Mouse (Mus musculus) forebrain, embryonic 10.5 days (tissue): ENCODE measurements around the gene Diras1. TPM values are rescaled to one million over a fixed set of nuclear protein-coding genes. Genes with fewer than 3 reads are reported as not detected.

ENCODE experiments used
- DNase-seq: peaks from one replicate; pipeline ENCODE4 v3.0.0-alpha.2; 2017; ENCODE audit warnings: low spot score; ENCODE audit errors: extremely low spot score
- H3K27ac ChIP-seq: fragments of 300-500 bp; sonication (generic); 2 replicates; pipeline ENCODE4 v1.5.1; 2016; ENCODE audit warnings: mild to moderate bottlenecking
- H3K27me3 ChIP-seq: fragments of 300-500 bp; sonication (generic); 2 replicates; pipeline ENCODE4 v1.6.1; 2016; ENCODE audit warnings: mild to moderate bottlenecking; ENCODE audit not compliant: poor library complexity, severe bottlenecking
- H3K36me3 ChIP-seq: fragments of 300-500 bp; sonication (generic); replicated peaks from 2 replicates; pipeline ENCODE4 v1.6.1; 2016; ENCODE audit warnings: mild to moderate bottlenecking, moderate library complexity
- H3K4me1 ChIP-seq: fragments of 300-500 bp; sonication (generic); 2 replicates; pipeline ENCODE4 v1.6.1; 2016
- H3K4me3 ChIP-seq: fragments of 300-500 bp; sonication (generic); 2 replicates; pipeline ENCODE4 v1.5.1; 2016; ENCODE audit warnings: mild to moderate bottlenecking, moderate library complexity
- H3K9me3 ChIP-seq: fragments of 300-500 bp; sonication (generic); 2 replicates; pipeline ENCODE4 v1.6.1; 2016; ENCODE audit warnings: mild to moderate bottlenecking, moderate library complexity
- WGBS: fragments of 180-500 bp; shearing (Covaris S2); methylation state at CpG from one replicate; pipeline ENCODE4 v1.1.7; 2016; 5-methylcytosine and 5-hydroxymethylcytosine counted together
- polyA plus RNA-seq: library from polyadenylated mRNA; unstranded; fragments of >200 nt; fragmentation: Nextera tagmentation; extraction: Ambion mirVana; gene quantifications from 2 replicates; pipeline ENCODE4 v1.2.1, GENCODE M21; 2016

Diras1 gene
- polyA plus RNA-seq, 1 experiment from 2014 or later, result 2.5 TPM

DNA sequence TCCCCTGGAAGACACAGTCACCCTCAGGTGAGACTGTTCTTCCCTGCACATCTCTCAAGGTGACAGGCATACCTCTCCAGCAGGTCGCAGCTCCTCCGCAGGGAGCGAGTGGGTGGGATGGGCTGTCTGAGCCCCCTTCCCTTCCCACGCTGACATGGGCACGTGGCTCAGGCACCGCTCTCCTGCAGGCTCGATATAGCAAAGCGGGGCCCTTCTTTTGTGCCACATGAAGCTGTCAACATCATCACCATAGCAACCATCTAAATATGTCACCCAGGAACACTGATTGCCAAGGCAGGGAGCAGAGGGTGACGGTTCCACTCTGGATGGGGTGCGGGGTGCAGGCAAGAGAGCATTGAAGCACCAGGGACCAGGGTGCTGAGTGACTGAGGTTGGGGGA lies 24.3 kb downstream of the Diras1 start:
- 62% methylated on average over 10 of the region's 10 CpGs for whole genome bisulfite sequencing
- no peaks in the 10 kb centered on the region for H3K9me3 ChIP-seq
- peaks cover 19% of the 10 kb centered on the region for H3K27me3 ChIP-seq
- no peak for DNase-seq
- H3K4me1 ChIP-seq, result peaks cover 41% of the 10 kb centered on the region
- H3K36me3 ChIP-seq, result no peaks in the 10 kb centered on the region
- no peak overlapping the region for H3K4me3 ChIP-seq
- no peak overlapping the region for H3K27ac ChIP-seq

DNA sequence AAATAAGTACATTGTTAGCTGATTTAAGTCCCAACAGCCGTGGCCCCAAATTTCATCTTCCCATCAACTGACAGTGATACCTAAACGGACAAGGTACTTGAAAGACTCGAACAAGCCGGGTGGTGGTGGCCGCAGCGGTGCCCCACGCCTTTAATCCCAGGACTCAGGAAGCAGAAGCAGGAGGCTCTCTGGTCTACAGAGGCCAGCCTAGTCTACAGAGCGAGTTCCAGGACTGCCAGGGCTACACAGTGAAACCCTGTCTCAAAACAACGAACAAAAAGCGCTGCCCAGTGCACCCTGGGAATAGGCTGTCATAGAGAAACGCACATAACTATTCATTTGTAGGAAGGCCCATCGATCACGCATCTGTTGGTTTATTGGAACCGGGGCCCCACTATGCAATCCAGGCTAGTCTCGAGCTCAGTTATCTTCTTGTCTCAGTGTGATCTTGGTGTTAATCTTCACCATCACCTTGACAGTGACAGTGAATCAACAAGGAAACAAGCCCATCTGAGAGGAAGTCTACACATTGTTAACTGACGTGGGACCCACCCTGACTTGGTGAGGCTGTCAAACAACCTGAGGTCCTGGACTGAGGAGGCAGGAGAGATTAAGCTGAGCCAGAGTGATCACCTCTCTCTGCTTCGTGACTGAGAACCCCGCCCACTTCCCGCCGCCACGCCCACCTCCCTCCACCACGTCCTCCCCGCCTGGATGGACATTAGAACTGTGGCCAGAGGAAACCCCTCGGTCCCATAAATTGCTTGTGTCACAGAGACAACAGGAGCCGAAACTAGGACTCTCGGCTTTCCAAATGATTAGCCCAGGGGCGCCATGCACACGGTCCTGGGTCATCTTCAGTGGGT lies 25.0 kb downstream of the Diras1 start:
- H3K4me3 ChIP-seq, result peak overlapping the region; percentile 29
- peaks cover 19% of the 10 kb centered on the region for H3K27me3 ChIP-seq
- H3K36me3 ChIP-seq, result no peaks in the 10 kb centered on the region
- H3K27ac ChIP-seq, result no peak overlapping the region
- peaks cover 41% of the 10 kb centered on the region for H3K4me1 ChIP-seq
- 53% methylated on average over 28 of the region's 28 CpGs for WGBS
- no peak for DNase-seq
- H3K9me3 ChIP-seq, result no peaks in the 10 kb centered on the region

DNA sequence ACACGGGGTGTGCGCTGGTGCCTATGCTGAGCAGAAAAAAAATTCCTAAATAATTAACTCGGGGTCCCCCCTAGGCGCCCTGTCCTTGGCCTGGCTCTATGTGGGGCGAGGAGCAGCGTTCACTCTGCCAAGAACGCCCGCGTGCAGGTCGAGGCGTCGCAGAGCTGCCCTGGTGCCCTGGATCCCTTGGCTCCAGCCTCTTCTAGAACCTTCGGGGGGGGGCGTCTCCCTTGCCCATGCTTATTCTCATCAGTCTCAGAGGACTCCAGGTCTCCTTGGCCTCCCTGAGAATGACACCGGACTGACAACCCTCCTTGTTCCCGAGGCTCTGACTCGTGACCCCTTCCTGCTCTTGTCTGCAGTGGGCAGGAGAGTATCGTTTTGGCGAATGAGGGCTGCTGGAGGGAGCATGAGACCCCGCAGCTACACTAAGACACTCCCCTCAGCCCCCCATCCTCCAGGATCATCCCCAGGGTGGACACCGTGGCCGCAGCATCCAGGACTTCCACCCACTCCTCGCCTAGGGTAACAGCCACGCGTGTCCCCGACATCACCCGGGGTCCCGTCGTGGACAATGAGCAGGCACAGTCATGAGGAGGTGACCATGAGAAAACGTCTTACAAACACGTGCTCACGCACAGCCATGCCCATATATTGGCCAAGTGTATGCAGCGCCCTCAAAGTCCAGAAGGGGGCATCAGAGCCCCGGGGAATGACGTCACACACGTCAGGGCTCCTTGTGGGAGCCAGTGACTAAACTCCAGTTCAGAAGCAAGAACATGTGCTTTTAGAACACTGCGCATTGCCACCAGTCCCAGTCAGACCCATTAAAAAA lies 25.9 kb downstream of the Diras1 start:
- Histone ChIP-seq H3K27ac (peak overlapping the region; percentile 72), H3K9me3 (no peaks in the 10 kb centered on the region), H3K27me3 (peaks cover 25% of the 10 kb centered on the region), H3K36me3 (no peaks in the 10 kb centered on the region), H3K4me3 (peak overlapping the region; percentile 29), H3K4me1 (peaks cover 47% of the 10 kb centered on the region)
- 34% methylated on average over 37 of the region's 37 CpGs for WGBS
- peak; percentile 87 for DNase-seq

DNA sequence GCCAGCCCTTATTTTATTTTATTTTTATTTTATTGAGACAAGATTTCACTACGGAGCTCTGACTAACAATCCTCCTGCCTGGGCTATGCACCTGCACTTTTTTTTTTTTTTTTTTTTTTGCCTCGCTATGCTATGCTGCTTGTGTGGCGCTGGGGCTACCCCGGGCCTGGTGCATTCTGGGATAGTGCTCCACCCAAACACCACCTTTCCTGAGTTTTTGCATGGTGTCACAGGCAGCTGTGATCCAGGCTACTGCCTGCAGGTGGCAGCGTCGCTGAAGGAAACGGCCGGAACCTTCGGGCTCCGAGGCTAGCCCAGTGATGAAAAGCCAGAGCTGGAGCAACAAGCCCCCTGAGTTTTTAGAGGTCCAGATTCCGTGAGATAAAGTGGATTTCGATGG lies 26.7 kb downstream of the Diras1 start:
- 22% methylated on average over 12 of the region's 12 CpGs for WGBS
- peaks cover 48% of the 10 kb centered on the region for H3K4me1 ChIP-seq
- no peak overlapping the region for H3K4me3 ChIP-seq
- H3K36me3 ChIP-seq, result no peaks in the 10 kb centered on the region
- peaks cover 31% of the 10 kb centered on the region for H3K27me3 ChIP-seq
- H3K27ac ChIP-seq, result no peak overlapping the region
- DNase-seq, result peak; percentile 65
- H3K9me3 ChIP-seq, result no peaks in the 10 kb centered on the region

DNA sequence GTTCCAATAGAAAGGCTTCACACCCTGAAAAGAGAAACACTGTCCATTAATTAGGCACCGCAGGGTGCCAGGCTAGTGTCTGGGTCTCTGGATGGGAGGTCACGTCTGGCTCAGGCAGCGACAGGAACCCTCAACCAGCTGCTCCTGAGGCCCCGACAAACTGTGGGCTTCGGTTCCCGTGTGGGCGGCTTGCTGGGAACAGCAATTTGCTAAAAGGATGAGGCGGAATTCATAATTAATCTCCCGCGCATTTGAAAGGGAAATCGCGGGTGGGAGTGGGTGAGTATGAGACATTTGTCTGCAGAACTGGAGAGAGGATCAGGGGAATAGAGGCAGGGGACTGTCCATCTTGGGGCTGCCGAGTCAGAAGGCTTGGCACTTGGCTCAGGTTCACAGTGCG lies 27.4 kb downstream of the Diras1 start:
- Histone ChIP-seq H3K36me3 (no peaks in the 10 kb centered on the region), H3K4me3 (no peak overlapping the region), H3K27me3 (peaks cover 39% of the 10 kb centered on the region), H3K4me1 (peaks cover 53% of the 10 kb centered on the region), H3K9me3 (no peaks in the 10 kb centered on the region), H3K27ac (no peak overlapping the region)
- no peak for DNase-seq
- WGBS, result 48% methylated on average over 14 of the region's 14 CpGs

DNA sequence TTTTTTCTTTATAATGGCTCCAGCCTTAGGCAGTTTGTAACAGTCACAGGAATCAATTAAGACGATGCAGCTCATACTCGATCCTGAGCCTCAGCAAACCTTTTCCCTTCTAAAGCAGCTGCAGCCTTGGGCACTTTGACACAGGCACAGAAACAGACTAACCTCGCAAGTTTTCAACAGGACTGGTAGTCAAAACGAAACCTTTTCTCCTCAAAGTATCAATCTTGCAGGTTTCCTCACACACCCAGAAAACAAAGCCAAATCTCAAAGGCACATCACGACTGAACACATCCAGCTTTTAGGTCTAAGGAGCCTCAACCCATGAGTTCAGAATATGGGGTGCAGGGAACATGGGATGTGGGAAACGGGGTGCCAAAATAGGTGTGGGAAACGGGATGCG lies 28.1 kb downstream of the Diras1 start:
- no peaks in the 10 kb centered on the region for H3K9me3 ChIP-seq
- peaks cover 46% of the 10 kb centered on the region for H3K27me3 ChIP-seq
- H3K4me3 ChIP-seq, result no peak overlapping the region
- no peak for DNase-seq
- no peak overlapping the region for H3K27ac ChIP-seq
- H3K4me1 ChIP-seq, result peaks cover 51% of the 10 kb centered on the region
- WGBS, result 86% methylated on average over 8 of the region's 8 CpGs
- H3K36me3 ChIP-seq, result no peaks in the 10 kb centered on the region

DNA sequence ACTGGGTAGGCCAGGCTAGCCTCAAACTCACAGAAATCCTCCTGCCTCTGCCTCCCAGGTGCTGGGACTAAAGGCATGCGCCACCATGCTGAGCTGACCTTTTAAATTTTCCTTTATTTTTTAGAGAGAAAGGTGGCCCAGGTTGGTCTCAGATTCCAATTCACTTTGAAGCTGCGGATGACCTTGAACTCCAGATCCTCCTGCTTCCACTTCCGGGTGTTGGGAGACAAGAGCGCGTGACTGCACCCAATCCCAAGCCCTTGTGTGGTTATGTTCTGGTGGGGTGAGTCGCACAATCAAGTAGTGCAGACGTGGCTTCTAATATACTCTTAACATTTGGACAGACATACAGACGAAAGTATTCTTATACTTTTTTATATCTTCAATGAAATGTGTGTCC lies 29.0 kb downstream of the Diras1 start:
- Histone ChIP-seq H3K36me3 (no peaks in the 10 kb centered on the region), H3K4me3 (no peak overlapping the region), H3K9me3 (no peaks in the 10 kb centered on the region), H3K27ac (no peak overlapping the region), H3K27me3 (peaks cover 53% of the 10 kb centered on the region), H3K4me1 (peaks cover 45% of the 10 kb centered on the region)
- DNase-seq, result no peak
- 94% methylated on average over 8 of the region's 8 CpGs for whole genome bisulfite sequencing

DNA sequence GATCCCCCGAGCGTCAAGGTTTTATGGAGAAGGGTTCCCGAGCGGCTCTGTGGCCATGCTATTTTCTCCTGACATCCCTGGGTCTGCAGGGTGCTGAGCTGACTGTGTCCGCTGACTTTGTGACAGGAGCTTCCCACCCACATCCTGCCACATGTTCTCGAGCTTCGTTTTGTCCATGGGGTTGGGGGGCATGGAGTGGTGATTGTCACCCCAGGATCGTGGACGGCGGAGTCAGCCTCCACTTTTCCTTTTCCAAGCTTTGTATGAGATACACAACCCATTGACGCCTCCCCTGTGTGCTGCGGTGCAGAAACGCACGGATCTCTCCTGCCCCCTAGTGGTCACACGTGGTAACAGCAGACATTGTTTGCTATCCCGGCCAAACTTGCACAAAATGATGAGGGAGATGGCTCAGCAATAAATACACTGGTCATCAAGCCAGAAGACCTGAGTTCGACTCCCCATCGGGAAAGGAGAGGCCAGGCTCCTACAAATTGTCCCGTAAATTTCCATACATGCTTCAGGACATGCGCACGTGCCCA lies 30.3 kb downstream of the Diras1 start:
- Histone ChIP-seq H3K9me3 (no peaks in the 10 kb centered on the region), H3K4me1 (peaks cover 31% of the 10 kb centered on the region), H3K27me3 (peaks cover 58% of the 10 kb centered on the region), H3K36me3 (no peaks in the 10 kb centered on the region), H3K4me3 (no peak overlapping the region), H3K27ac (no peak overlapping the region)
- peak; percentile 75 for DNase-seq
- 15% methylated on average over 21 of the region's 21 CpGs for WGBS

DNA sequence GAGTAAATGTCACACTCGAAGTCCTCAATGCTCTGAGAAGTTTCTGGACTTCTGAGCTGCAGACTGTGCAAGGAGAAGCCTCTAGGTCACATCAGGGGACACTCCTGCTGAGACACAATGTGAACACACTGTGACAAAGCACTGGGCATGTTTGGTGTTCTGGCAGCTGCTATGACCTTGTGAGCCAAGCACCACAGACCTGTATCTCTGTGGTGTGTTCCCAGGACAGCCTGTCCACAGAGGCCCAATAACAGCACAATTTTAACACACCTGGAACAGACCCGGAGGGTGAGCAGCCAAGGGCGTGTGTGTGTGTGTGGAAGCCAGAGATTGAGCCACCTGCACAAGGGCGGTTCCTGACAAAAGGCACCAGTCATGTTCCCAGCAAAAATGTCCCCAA lies 30.8 kb downstream of the Diras1 start:
- no peak overlapping the region for H3K4me3 ChIP-seq
- H3K9me3 ChIP-seq, result no peaks in the 10 kb centered on the region
- no peak for DNase-seq
- peaks cover 26% of the 10 kb centered on the region for H3K4me1 ChIP-seq
- H3K27me3 ChIP-seq, result peaks cover 57% of the 10 kb centered on the region
- 64% methylated on average over 4 of the region's 4 CpGs for WGBS
- H3K27ac ChIP-seq, result no peak overlapping the region
- no peaks in the 10 kb centered on the region for H3K36me3 ChIP-seq

DNA sequence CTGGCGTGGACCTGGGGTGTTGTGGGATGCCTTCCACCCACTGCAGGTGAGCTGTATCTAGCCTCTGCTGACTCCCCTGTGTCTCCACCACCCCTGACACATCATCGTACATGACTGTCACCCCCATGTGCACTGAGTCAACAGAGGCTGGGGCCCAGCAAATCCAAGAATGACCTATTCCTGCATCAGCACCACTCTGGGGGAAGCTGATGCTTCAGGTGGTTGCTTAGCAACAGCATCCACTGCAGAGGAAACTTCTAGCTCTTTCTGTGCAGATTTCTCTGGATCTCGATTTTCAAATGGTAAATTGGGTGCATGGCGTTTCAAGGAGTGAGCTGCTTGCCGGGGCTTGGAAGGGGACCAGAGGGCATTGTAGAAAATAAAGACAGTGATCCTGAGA lies 32.2 kb downstream of the Diras1 start:
- H3K4me3 ChIP-seq, result no peak overlapping the region
- no peak overlapping the region for H3K27ac ChIP-seq
- no peaks in the 10 kb centered on the region for H3K9me3 ChIP-seq
- H3K36me3 ChIP-seq, result no peaks in the 10 kb centered on the region
- no peak for DNase-seq
- peaks cover 61% of the 10 kb centered on the region for H3K27me3 ChIP-seq
- H3K4me1 ChIP-seq, result peaks cover 20% of the 10 kb centered on the region
- 74% methylated on average over 5 of the region's 5 CpGs for WGBS

DNA sequence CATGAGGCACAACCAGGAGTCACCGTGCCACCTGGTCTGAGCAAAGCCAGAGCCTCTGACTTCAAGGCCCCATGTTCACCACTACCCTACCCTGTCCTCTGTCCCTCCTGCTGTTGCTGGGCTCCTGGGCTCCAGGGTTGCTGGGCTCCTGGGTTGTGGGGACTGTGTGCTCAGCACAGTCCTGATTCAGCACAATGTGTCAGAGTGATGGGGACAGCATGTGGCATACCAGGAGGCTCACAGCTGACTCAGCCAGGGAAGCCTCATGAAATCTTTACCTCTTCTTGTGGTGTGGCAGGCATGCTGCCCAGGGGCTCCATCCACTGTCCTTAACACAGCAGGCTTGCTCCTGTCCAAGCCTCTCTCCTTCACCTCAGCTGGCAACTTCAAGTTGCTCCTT lies 33.5 kb downstream of the Diras1 start:
- H3K4me1 ChIP-seq, result peaks cover 20% of the 10 kb centered on the region
- no peaks in the 10 kb centered on the region for H3K9me3 ChIP-seq
- no peak overlapping the region for H3K27ac ChIP-seq
- peaks cover 64% of the 10 kb centered on the region for H3K27me3 ChIP-seq
- H3K36me3 ChIP-seq, result no peaks in the 10 kb centered on the region
- no peak for DNase-seq
- no peak overlapping the region for H3K4me3 ChIP-seq
- WGBS, result 84% methylated on average over 1 of the region's 1 CpGs

DNA sequence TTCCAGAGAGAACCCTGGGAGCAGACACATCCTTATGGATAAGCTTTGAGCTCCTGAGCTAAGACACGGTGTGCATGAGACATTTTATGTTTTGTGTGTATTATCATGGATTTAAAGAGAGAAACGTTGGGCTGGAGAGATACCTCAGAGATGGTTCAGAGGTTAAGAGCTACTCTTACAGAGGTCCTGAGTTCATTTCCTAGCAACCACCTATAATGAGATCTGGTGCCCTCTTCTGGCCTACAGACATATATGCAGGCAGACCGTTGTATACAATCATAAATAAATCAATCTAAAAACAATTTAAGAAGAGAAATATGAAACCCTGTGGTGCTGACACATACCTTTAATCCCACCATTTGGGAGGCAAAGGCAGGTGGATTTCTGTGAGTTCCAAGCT lies 34.5 kb downstream of the Diras1 start:
- H3K36me3 ChIP-seq, result no peaks in the 10 kb centered on the region
- H3K27ac ChIP-seq, result no peak overlapping the region
- 15% methylated on average over 3 of the region's 3 CpGs for WGBS
- H3K4me1 ChIP-seq, result peaks cover 20% of the 10 kb centered on the region
- H3K27me3 ChIP-seq, result peaks cover 73% of the 10 kb centered on the region
- H3K4me3 ChIP-seq, result no peak overlapping the region
- no peak for DNase-seq
- no peaks in the 10 kb centered on the region for H3K9me3 ChIP-seq

DNA sequence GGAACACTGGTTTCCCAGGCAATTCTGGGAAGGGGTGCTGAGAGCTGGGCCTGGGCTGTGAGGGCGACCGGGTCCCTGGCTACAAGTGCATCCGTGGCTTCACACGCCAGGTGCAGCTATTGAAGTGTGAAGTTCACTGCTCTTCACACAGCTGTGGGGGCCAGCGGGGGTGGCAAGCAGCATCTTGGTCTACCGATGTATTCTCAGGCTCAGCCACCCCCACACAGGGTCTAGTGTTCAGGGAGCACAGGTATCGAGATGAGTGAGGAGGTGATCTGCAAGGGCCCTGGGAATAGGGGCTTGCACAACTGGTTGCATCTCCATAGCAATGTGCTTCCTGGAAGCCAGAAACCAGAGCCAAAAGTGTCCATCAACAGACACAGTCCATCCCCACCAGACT lies 35.1 kb downstream of the Diras1 start:
- WGBS, result 73% methylated on average over 7 of the region's 7 CpGs
- Histone ChIP-seq H3K27me3 (peaks cover 79% of the 10 kb centered on the region), H3K36me3 (no peaks in the 10 kb centered on the region), H3K4me3 (no peak overlapping the region), H3K9me3 (no peaks in the 10 kb centered on the region), H3K27ac (no peak overlapping the region), H3K4me1 (peaks cover 25% of the 10 kb centered on the region)
- DNase-seq, result no peak
